Mouse (Mus musculus): ENCODE data around the gene Cwc22. TPM values are rescaled to one million over a fixed set of nuclear protein-coding genes. Genes with fewer than 3 reads are reported as not detected.

Cwc22 gene
- polyA plus RNA-seq, 1 experiment: 5.7 TPM

- TF ChIP-seq CTCF (conservative IDR thresholded peaks at IDR 0.05; ENCODE audit: insufficient read depth, insufficient read length, low read depth, low read length): no peak
- Histone ChIP-seq H3K4me1 (ENCODE audit: control insufficient read depth, insufficient read depth, low read length) (no peaks in the 10 kb centered on the region), H3K27ac (ENCODE audit: insufficient read depth, low read depth, low read length) (no peak overlapping the region), H3K36me3 (ENCODE audit: control insufficient read depth, insufficient read depth, low read length) (no peaks in the 10 kb centered on the region), H3K4me3 (ENCODE audit: insufficient read depth, low read depth, low read length) (no peak overlapping the region), H3K27me3 (replicated peaks; ENCODE audit: control insufficient read depth, insufficient read depth, low read length) (no peaks in the 10 kb centered on the region)
- 85% methylated on average over 5 of the region's 5 CpGs for WGBS
- DNase-seq: no peak
Measured at GRCm38 (mm10) chr2:77976321-77976920, 30.2 kb upstream of the Cwc22 start.

DNA sequence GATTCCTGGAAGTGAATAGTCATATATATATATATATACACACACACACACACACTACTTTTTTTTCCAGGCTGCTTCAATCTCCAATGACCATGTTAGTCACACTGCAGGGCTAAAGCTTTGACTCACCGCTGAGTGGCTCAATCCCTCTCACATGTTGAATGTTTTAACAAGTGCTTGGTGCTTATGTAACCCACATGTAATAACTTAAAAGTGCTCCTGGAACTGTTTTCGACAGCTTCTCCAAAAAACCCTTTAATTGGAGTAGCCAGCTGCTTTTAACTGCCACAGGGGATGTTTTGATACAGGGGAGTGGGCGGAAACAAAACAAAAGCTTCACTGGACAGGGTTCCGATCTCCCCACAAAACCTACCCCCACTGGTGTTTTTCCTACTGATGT is 29.4 kb upstream of the Cwc22 start:
- no peaks in the 10 kb centered on the region for H3K36me3 ChIP-seq (ENCODE audit: control insufficient read depth, insufficient read depth, low read length)
- 44% methylated on average over 4 of the region's 4 CpGs for WGBS
- no peak overlapping the region for H3K4me3 ChIP-seq (ENCODE audit: insufficient read depth, low read depth, low read length)
- TF ChIP-seq CTCF (conservative IDR thresholded peaks at IDR 0.05; ENCODE audit: insufficient read depth, insufficient read length, low read depth, low read length): no peak
- no peak for TF ChIP-seq POLR2A (IDR thresholded peaks at IDR 0.05; ENCODE audit: low read depth, low read length)
- H3K4me1 ChIP-seq (ENCODE audit: control insufficient read depth, insufficient read depth, low read length): no peaks in the 10 kb centered on the region
- DNase-seq: no peak
- no peaks in the 10 kb centered on the region for H3K27me3 ChIP-seq (replicated peaks; ENCODE audit: control insufficient read depth, insufficient read depth, low read length)
- H3K27ac ChIP-seq (ENCODE audit: insufficient read depth, low read depth, low read length): no peak overlapping the region

- H3K36me3 ChIP-seq (ENCODE audit: control insufficient read depth, insufficient read depth, low read length): no peaks in the 10 kb centered on the region
- H3K4me3 ChIP-seq (ENCODE audit: insufficient read depth, low read depth, low read length): no peak overlapping the region
- no peak for TF ChIP-seq CTCF (conservative IDR thresholded peaks at IDR 0.05; ENCODE audit: insufficient read depth, insufficient read length, low read depth, low read length)
- TF ChIP-seq POLR2A (IDR thresholded peaks at IDR 0.05; ENCODE audit: low read depth, low read length): no peak
- DNase-seq: no peak
- H3K27me3 ChIP-seq (replicated peaks; ENCODE audit: control insufficient read depth, insufficient read depth, low read length): no peaks in the 10 kb centered on the region
- 72% methylated on average over 1 of the region's 1 CpGs for WGBS
- no peak overlapping the region for H3K27ac ChIP-seq (ENCODE audit: insufficient read depth, low read depth, low read length)
- H3K4me1 ChIP-seq (ENCODE audit: control insufficient read depth, insufficient read depth, low read length): no peaks in the 10 kb centered on the region
Measured at GRCm38 (mm10) chr2:77974986-77975385, 28.8 kb upstream of the Cwc22 start.

DNA sequence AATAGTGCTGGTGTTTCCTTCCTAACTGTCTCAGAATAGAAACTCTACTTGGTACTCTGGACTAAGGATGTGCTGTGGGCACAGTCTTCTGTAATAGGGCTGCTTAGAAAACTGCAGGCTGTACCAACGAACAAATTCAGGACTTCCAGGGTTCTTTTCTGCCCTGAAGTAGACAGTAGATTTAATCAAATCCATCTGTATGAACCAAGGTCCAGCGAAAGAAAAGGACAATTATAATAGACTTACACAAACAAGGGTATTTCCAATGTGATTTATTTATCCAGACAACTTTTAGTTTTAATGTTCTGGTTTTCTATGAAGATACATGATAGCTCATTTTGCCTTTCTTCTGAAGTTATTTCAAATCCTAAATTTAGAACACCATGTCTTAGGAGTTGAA is 28.2 kb upstream of the Cwc22 start:
- Histone ChIP-seq H3K27me3 (replicated peaks; ENCODE audit: control insufficient read depth, insufficient read depth, low read length) (no peaks in the 10 kb centered on the region), H3K27ac (ENCODE audit: insufficient read depth, low read depth, low read length) (no peak overlapping the region), H3K4me1 (ENCODE audit: control insufficient read depth, insufficient read depth, low read length) (no peaks in the 10 kb centered on the region), H3K36me3 (ENCODE audit: control insufficient read depth, insufficient read depth, low read length) (no peaks in the 10 kb centered on the region), H3K4me3 (ENCODE audit: insufficient read depth, low read depth, low read length) (no peak overlapping the region)
- no peak for DNase-seq
- no peak for TF ChIP-seq CTCF (conservative IDR thresholded peaks at IDR 0.05; ENCODE audit: insufficient read depth, insufficient read length, low read depth, low read length)
- no peak for TF ChIP-seq POLR2A (IDR thresholded peaks at IDR 0.05; ENCODE audit: low read depth, low read length)
- WGBS: 67% methylated on average over 2 of the region's 2 CpGs

- 79% methylated on average over 2 of the region's 2 CpGs for WGBS
- TF ChIP-seq POLR2A (IDR thresholded peaks at IDR 0.05; ENCODE audit: low read depth, low read length) (no peak), CTCF (conservative IDR thresholded peaks at IDR 0.05; ENCODE audit: insufficient read depth, insufficient read length, low read depth, low read length) (no peak)
- Histone ChIP-seq H3K4me3 (ENCODE audit: insufficient read depth, low read depth, low read length) (no peak overlapping the region), H3K4me1 (ENCODE audit: control insufficient read depth, insufficient read depth, low read length) (no peaks in the 10 kb centered on the region), H3K36me3 (ENCODE audit: control insufficient read depth, insufficient read depth, low read length) (no peaks in the 10 kb centered on the region), H3K27me3 (replicated peaks; ENCODE audit: control insufficient read depth, insufficient read depth, low read length) (no peaks in the 10 kb centered on the region), H3K27ac (ENCODE audit: insufficient read depth, low read depth, low read length) (no peak overlapping the region)
- no peak for DNase-seq
Measured at GRCm38 (mm10) chr2:77973296-77973695, 27.1 kb upstream of the Cwc22 start.

DNA sequence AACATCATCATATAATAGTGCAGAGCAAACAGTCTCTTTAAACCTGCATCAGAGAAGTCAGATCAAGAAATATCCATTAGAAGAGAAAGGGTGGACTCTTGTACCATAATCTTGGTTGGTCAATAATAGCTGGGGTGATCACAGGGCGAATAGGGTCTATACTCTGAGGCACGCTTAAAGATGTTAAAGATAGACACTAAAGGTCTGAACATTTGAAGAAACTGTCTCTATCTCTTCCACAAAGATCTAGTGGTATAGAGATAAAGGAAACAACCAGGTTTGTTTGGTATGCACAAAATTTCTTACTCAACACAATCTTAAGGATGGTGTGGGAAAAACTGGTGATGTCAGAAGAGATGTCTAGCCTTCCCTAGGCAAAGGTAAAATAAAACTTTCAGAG is 26.4 kb upstream of the Cwc22 start:
- H3K36me3 ChIP-seq (ENCODE audit: control insufficient read depth, insufficient read depth, low read length): no peaks in the 10 kb centered on the region
- no peak for TF ChIP-seq POLR2A (IDR thresholded peaks at IDR 0.05; ENCODE audit: low read depth, low read length)
- TF ChIP-seq CTCF (conservative IDR thresholded peaks at IDR 0.05; ENCODE audit: insufficient read depth, insufficient read length, low read depth, low read length): no peak
- no peak overlapping the region for H3K27ac ChIP-seq (ENCODE audit: insufficient read depth, low read depth, low read length)
- H3K27me3 ChIP-seq (replicated peaks; ENCODE audit: control insufficient read depth, insufficient read depth, low read length): no peaks in the 10 kb centered on the region
- no peaks in the 10 kb centered on the region for H3K4me1 ChIP-seq (ENCODE audit: control insufficient read depth, insufficient read depth, low read length)
- WGBS: 87% methylated on average over 2 of the region's 2 CpGs
- DNase-seq: no peak
- H3K4me3 ChIP-seq (ENCODE audit: insufficient read depth, low read depth, low read length): no peak overlapping the region

- Histone ChIP-seq H3K27ac (ENCODE audit: insufficient read depth, low read depth, low read length) (no peak overlapping the region), H3K4me3 (ENCODE audit: insufficient read depth, low read depth, low read length) (no peak overlapping the region), H3K4me1 (ENCODE audit: control insufficient read depth, insufficient read depth, low read length) (no peaks in the 10 kb centered on the region), H3K36me3 (ENCODE audit: control insufficient read depth, insufficient read depth, low read length) (no peaks in the 10 kb centered on the region), H3K27me3 (replicated peaks; ENCODE audit: control insufficient read depth, insufficient read depth, low read length) (no peaks in the 10 kb centered on the region)
- TF ChIP-seq POLR2A (IDR thresholded peaks at IDR 0.05; ENCODE audit: low read depth, low read length) (no peak), CTCF (conservative IDR thresholded peaks at IDR 0.05; ENCODE audit: insufficient read depth, insufficient read length, low read depth, low read length) (no peak)
- DNase-seq: no peak
- WGBS: 84% methylated on average over 1 of the region's 1 CpGs
Measured at GRCm38 (mm10) chr2:77971871-77972270, 25.7 kb upstream of the Cwc22 start.
